Mouse (Mus musculus) sigmoid colon, adult 10 weeks (tissue): ENCODE measurements around the gene Fam243. TPM values are rescaled to one million over a fixed set of nuclear protein-coding genes. Genes with fewer than 3 reads are reported as not detected.

Source experiments
- polyA plus RNA-seq: library from polyadenylated mRNA; stranded (reverse); fragments of 350-450 nt; fragmentation: Illumina TruSeq; extraction: RNeasy Lipid Tissue Mini Kit (QIAGEN cat#74804); gene quantifications from one replicate; pipeline ENCODE4 v1.2.3, GENCODE M21; 2014; ENCODE audit warnings: low read depth, low replicate concordance

The Fam243 gene
- polyA plus RNA-seq = not detected

DNA sequence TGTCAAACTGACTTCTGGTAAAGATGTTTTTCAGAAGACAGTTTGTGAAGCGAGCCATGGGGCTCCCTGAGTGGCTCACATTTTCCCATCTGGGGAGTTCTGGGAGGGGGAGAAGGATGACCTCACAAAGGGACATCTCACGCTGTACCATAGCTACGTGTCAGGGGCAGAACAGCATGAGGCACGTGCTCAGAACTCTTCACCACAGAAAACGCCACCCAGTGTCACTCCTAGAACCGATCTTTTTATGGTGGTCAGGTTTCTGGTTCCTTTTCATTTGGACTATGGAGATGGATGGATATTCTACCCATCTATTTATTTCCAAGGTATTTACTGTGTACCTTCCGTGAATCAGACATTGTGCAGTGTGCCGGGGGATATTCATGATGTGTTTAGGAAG is at the start of gene Fam243:
Gene Fam243 (minus strand): TSS at position 101 of the 400 bp plus-strand sequence.

DNA sequence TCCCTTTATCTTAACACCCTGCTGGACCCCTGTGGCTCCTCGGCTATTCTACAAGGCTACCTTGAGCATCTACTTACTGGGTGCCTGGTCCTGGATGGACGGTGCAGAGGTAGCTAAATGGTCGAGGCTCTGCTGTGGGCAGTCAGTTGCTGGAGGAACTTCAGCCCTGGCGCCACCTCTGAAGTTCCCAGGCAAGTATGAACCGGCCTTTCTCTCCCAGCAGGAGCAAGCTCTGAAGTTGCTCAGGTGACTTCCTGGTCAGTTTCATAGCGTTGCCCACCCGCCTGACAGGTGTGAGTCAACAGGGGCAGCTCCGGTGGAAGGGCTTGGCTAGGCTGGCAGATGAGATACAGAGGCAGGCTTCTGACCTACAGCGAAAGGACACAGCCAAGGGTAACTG is 38.0 kb upstream of the Fam243 start, which contains the start of gene Kcne1:
Gene Kcne1 (minus strand): TSS at position 240 of the 400 bp plus-strand sequence.

GRCm38 (mm10) chr16:92300649-92301411 is 20.4 kb downstream of the Fam243 start, which contains the start of gene Smim11:
Gene Smim11, plus strand, starts transcription at chr16:92301286.

GRCm38 (mm10) chr16:92292101-92292500 is 29.1 kb downstream of the Fam243 start, which contains the start of gene Kcne2:
Gene Kcne2, plus strand, starts transcription at chr16:92292389.

Other genes with a start within 250 kb of the Fam243 start
- 2.1 TPM for gene Kcne2, start 29.1 kb downstream of the Fam243 start, polyA plus RNA-seq
- gene Smim11, start 20.2 kb downstream of the Fam243 start, polyA plus RNA-seq = 88.5 TPM
- not detected for gene Kcne1, start 38.0 kb upstream of the Fam243 start, polyA plus RNA-seq
- 16.2 TPM for gene Rcan1, start 149.4 kb upstream of the Fam243 start, polyA plus RNA-seq
- 43.5 TPM for gene Clic6, start 164.3 kb upstream of the Fam243 start, polyA plus RNA-seq